Mouse (Mus musculus) T-helper 17 cell (primary cell): ENCODE results near the gene Ucn.

Experiments used
- in situ Hi-C, 2 experiments: fragments of 300-600 bp; cut with MboI, MseI; formaldehyde crosslinking; loops; 1 replicate in 1 of 2; 2 replicates in 1 of 2; pipeline ENCODE4 v1.15.1; 2025; ENCODE audit warnings: high pct_unique_total_duplicates in 2 of 2

The Ucn gene

GRCm38 (mm10) chr5:31138241-31138967, at the start of gene Ucn:
Ucn (minus strand) TSS chr5:31138829.
- in situ Hi-C loops, result no loop called here

DNA sequence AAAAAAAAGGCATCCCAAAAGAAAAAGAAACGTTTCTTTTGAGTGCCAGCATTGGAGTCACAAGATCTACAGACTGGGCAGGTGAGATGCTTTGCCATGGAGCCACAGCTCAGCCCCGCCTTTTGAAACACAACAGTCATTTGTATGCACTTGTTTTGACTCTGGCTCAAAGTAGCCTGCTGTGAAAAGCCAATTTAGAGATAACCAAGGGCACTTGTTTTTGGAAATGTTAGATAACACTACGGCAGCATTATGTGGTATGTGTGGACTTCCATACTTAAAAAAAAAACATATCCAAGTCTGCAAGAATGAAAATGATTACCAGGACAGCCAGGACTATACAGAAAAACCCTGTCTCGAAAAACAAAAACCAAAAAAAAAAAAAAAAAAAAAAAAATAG, 45.0 kb upstream of the Ucn start:
- in situ Hi-C loops, result no loop called here

DNA sequence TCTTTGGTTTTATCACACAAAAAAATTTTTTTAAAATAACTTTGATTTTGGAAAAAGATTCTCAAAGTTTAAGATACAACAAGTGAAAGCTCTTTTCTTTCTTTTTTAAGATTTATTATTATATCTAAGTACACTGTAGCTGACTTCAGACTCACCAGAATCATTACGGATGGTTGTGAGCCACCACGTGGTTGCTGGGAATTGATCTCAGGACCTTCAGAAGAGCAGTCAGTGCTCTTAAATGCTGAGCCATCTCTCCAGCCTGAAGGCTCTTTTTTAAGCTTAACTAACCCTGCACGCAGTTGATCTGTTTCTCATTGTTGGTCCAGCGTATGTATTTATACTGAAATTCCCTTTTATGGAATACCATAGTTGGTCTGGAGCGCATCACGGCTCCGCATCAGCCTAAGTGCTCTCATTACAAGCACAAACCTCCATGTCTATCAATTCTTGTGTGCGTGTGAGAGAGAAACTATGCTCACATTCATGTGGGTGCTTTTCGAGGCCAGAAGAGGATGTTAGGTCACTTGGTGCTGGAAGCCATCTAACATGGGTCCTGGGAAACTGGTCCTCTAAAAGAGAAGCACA, 42.6 kb upstream of the Ucn start:
- in situ Hi-C loops, result no loop called here

DNA sequence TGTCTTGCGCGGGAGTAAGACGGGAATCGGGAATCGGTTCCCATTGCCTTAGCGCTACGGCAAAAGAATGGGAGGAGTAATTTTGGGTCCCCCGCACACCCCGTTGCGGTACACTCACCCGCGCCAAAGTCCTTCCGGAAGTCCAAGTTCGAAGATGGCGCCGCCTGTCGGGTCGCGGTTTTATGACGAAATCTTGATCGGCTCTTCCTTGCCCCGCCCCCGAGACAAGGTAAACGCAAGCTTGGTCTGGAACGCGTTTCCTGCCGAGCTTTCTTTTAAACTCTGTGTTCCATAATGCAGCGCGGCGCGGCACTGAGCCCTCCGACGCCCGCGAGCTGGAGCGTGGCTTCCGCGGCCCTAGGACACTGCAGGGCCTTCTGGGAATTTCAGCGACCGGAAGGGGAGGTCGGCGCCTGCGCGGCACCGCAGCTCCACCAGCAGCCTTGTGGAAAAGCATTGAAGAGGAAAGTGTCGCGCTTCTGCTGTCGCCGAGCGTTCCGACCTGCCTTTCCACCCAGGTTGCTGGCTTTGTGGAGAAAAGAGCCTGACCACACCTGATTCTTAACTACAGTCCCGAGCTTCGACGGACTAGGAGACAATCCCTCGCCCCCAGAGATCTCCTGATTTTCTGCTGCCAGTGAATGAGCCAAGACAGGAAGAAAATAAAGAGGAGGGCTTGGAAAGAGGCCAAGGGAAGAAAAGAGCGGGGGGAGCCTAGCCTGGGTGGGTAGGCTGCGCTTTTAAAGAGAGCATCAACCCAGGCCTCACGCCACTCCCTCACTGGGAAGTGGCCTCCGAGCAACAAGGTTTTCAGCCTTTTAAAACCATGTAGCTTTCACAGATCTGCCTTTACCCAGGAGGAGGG, 41.4 kb upstream of the Ucn start, which contains the start of the genes Gm29609 and Gtf3c2:
TSS of gene Gm29609 (minus strand) at position 146 of the 865 bp plus-strand sequence.
TSS of gene Gtf3c2 (minus strand) at position 379 of the 865 bp plus-strand sequence.
- in situ Hi-C loops, result no loop called here

GRCm38 (mm10) chr5:31179301-31179765, 40.7 kb upstream of the Ucn start:
- in situ Hi-C loops, result no loop called here

DNA sequence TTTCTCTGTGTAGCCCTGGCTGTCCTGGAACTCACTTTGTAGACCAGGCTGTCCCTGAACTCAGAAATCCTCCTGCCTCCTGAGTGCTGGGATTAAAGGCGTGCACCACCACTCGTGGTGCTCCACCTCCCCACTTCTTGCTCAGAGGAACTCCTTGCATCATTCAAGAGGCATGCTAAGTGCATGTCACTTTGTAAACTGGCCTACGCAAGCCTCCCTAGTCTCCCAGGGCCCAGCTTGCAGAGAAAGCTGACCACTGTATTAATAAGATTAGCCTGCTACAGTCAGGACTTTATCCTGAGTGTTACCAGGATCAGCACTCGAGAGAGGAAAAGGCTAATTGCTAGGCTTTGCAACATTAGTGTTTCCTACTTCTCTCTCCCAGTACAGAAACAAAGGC, 30.0 kb upstream of the Ucn start:
- in situ Hi-C loops, result no loop called here

GRCm38 (mm10) chr5:31164878-31165277, 26.2 kb upstream of the Ucn start:
- in situ Hi-C loops, result no loop called here

DNA sequence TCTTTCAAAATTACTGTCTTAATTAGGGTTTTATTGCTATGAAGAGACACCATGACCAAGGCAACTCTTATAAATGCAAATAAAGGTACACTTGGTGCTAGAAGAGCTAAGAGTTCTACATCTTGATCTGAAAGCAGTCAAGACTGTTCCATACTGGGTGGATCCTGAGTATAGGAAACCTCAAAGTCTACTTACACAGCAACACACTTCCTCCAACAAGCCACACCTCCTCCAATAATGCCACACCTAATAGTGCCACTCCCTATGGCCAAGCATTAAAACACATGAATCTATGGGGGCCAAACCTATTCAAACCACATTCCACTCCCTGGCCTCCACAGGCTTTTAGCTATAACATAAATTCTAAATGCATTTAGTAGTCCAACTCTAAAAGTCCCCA, 23.8 kb upstream of the Ucn start:
- in situ Hi-C loops, result no loop called here

DNA sequence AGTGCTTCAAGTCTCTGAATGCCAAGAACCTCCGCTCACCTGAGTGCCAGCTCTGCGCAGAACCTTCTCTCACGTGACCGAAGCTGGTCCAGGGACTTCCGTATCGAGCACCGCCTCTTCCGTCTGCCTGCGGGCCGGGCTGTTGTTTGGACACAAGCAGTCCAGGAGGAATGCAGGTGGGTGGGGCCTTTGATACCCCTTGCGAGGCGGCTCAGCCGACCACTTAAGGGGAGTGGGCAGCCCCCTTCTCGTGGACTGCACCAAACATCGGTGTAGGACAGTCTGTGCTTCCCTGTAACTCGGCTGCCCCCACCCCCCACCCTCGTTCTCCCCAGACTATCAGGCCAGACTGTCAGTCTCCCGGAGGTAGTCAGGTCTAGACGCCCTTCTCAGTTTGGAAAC, 15.5 kb upstream of the Ucn start, which contains the start of gene Mpv17:
TSS of gene Mpv17 (minus strand) at position 100 of the 402 bp plus-strand sequence.
- in situ Hi-C loops, result no loop called here

- in situ Hi-C loops, result no loop called here
Measured at GRCm38 (mm10) chr5:31153516-31154151, 15.0 kb upstream of the Ucn start.

GRCm38 (mm10) chr5:31151746-31152145, 13.1 kb upstream of the Ucn start:
- in situ Hi-C loops, result no loop called here

DNA sequence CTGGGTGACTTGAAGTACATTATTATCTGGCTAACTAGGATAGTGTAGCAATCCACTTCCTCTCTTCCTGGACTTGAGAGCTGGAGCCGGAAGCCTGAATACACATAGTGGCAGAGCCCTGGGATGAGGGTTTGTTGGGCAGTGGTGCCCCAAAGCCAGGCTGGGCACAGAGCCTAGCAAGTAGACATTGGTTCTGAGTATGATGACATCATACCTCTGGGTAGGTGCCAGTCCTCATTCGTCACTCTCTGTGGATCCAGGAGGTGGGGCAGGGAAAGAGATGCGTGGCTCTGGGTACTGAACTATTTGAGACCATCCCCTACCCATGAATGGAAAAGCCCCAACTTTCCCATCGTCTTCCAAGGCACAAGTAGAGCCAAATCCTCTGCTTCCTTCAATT, 11.2 kb upstream of the Ucn start:
- in situ Hi-C loops, result no loop called here

DNA sequence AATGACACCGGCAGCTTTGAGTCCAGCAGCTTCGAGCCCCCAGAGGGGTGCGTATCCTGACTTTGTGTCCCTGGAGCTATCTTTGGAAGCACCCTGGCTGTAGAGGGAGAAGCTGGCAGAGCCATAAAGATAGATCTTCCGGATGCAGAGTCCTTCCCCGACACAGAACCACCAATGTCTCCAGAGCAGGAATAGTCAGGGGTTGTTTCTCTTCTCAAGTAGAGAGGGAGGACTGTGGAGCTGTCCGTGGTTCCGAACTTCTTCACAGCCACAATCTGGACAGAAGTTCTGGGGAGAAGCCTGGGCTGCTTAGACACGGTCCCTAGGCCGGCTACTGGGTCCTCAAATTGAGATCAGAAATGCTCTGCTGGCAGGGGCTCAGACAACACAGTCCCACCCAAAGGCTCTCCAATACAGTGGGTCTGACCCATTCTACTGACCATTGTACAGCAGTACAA, 368 bp upstream of the Ucn start:
- in situ Hi-C loops, result no loop called here

- in situ Hi-C loops, result no loop called here
Measured at GRCm38 (mm10) chr5:31137658-31138057, 971 bp downstream of the Ucn start.

DNA sequence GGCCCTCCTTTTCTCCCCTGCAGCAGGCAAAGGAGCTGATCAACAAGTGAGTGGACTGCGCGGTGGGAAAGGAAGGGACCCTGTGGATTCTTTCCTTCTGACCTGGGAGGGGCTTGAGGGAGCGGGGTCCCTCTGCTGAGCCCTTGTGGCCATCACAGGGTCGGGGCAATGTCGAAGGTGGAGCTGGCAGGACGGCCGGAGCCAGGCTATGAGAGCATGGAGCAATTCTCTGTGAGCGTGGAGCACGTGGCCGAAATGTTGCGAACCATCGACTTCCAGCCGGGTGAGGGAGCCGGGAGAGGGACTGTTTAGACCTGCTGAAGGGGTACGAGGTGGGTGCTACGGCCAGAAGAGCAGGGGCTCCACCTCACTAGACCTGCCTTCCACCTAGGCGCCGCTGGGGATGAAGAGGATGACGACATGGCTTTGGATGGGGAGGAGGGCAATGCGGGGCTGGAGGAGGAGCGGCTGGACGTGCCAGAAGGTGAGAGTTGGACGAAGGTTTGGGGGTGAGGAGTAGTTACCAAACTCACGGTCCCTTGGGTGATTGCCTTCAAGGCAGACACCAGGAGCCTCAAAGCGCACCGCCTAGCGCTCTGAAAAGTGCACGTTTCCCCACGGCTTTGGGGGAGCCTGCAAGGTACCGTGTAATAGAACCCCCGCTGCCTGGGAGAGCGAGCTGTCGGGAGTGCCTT, 1.8 kb downstream of the Ucn start:
- in situ Hi-C loops, result no loop called here

- in situ Hi-C loops, result no loop called here
Measured at GRCm38 (mm10) chr5:31126050-31126449, 12.6 kb downstream of the Ucn start.

DNA sequence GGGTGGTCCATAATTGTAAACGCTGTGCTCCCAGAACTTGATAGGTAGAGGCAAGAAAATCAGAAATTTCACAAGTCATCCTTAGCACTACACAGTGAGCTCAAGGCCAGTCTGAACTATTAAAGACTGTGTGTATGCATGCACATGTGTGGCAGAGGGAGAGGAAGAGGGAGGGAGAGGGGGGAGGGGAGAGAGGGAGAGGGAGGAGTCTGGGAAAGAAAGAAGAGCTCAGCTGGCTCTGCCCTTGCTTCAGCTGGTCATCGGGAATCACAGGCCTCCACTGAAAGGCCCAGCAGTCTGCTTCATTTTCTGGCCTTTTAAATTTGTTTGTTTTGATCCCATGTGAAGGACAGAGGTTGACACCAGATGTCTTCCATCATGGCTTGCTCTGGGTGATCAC, 15.1 kb downstream of the Ucn start:
- in situ Hi-C loops, result no loop called here

- in situ Hi-C loops, result no loop called here
Measured at GRCm38 (mm10) chr5:31121111-31121510, 17.5 kb downstream of the Ucn start.

- in situ Hi-C loops, result loop anchor here in 1 of 2 experiments (10.0 kb wide), 1 partner anchor 682 kb away; no protein-coding TSS in a partner anchor
Measured at GRCm38 (mm10) chr5:31116912-31117311, 21.7 kb downstream of the Ucn start.

DNA sequence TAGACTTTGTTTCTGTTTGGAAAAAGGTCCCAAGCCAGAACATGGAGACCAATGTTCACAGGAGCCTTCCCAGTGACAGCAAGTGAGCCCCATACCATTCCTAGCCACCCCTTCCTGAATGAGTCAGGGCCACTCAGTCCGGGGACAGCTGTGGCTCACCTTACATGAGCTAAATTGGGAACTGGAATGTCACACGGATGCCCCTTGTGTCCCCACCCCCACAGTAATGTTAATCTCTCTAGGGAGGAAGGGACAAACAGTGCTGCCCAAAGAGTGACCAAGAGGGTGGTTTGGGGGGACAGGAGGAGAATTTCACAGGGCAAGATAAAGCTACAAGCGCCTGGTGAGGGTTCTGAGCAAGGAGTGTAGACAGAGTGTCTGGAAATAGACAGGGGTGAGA, 22.3 kb downstream of the Ucn start, which contains the start of gene Trim54:
TSS of gene Trim54 (plus strand) at position 359 of the 400 bp plus-strand sequence.
- in situ Hi-C loops, result loop anchor here in 1 of 2 experiments (10.0 kb wide), 1 partner anchor 682 kb away; no protein-coding TSS in a partner anchor
